Mouse (Mus musculus) kidney, adult 2 months (tissue): ENCODE results near the gene Prdm1. TPM values are rescaled to one million over a fixed set of nuclear protein-coding genes. Genes with fewer than 3 reads are reported as not detected.

Experiments used
- DNase-seq: peaks from one replicate; pipeline ENCODE4 v3.0.0; 2021
- H3K27ac ChIP-seq: fragments of 200-500 bp; 2 replicates; pipeline ENCODE4 v1.5.1; 2012; ENCODE audit warnings: low read depth, low read length, control low read depth, inconsistent platforms; ENCODE audit not compliant: insufficient read depth
- H3K27me3 ChIP-seq: fragments of 200-500 bp; replicated peaks from 2 replicates; pipeline ENCODE4 v1.6.1; 2012; ENCODE audit warnings: mild to moderate bottlenecking, moderate library complexity, low read length, inconsistent platforms; ENCODE audit not compliant: control insufficient read depth, insufficient read depth
- H3K36me3 ChIP-seq: fragments of 200-500 bp; 2 replicates; pipeline ENCODE4 v1.6.1; 2012; ENCODE audit warnings: mild to moderate bottlenecking, moderate library complexity, low read length, inconsistent platforms; ENCODE audit not compliant: control insufficient read depth, insufficient read depth
- H3K4me1 ChIP-seq: fragments of 200-500 bp; 2 replicates; pipeline ENCODE4 v1.6.1; 2011; ENCODE audit warnings: low read length; ENCODE audit not compliant: control insufficient read depth, insufficient read depth
- H3K4me3 ChIP-seq: fragments of 200-500 bp; 2 replicates; pipeline ENCODE4 v1.5.1; 2011; ENCODE audit warnings: mild to moderate bottlenecking, low read depth, low read length, control low read depth; ENCODE audit not compliant: insufficient read depth
- CTCF ChIP-seq: fragments of 200-500 bp; conservative IDR thresholded peaks from 2 replicates; pipeline ENCODE4 v1.5.1; 2011; ENCODE audit warnings: low read depth, mild to moderate bottlenecking, control low read depth, low read length, moderate library complexity, mixed read lengths; ENCODE audit not compliant: insufficient read depth, insufficient read length
- POLR2A ChIP-seq: fragments of 200-500 bp; IDR thresholded peaks from one replicate; pipeline ENCODE4 v1.6.1; 2011; ENCODE audit warnings: low read depth, low read length, control low read depth
- WGBS: fragments of 180-500 bp; shearing (Covaris S2); methylation state at CpG from one replicate; pipeline ENCODE4 v1.1.7; 2018; 5-methylcytosine and 5-hydroxymethylcytosine counted together
- polyA plus RNA-seq: library from polyadenylated mRNA; depleted of rRNA; stranded (reverse); fragments of >200 nt; gene quantifications from 2 replicates; pipeline ENCODE4 v1.2.3, GENCODE M21; 2012; rRNA removed

Gene Prdm1
- polyA plus RNA-seq = 1.8 and 1.9 TPM in 2 replicates

GRCm38 (mm10) chr10:44528291-44529082 lies at the start of gene Prdm1:
TSS of gene Prdm1 (minus strand) at chr10:44528501.
- DNase-seq = peak; percentile 24
- no peak for TF ChIP-seq POLR2A
- TF ChIP-seq CTCF = no peak
- Histone ChIP-seq H3K4me1 (0 out of 2 replicates have a peak, but pooled peaks cover 3% of the 10 kb centered on the region), H3K27ac (no peak within 1 kb of the TSS), H3K4me3 (peak within 1 kb of the TSS; percentile 70), H3K27me3 (no peaks in the 10 kb centered on the region), H3K36me3 (no peaks in the 10 kb centered on the region)
- 17% methylated on average over 25 of the region's 25 CpGs for WGBS

GRCm38 (mm10) chr10:44565971-44566370 lies 37.7 kb upstream of the Prdm1 start:
- DNase-seq = no peak
- no peak overlapping the region for H3K4me3 ChIP-seq
- H3K27me3 ChIP-seq = no peaks in the 10 kb centered on the region
- H3K27ac ChIP-seq = no peak overlapping the region
- H3K4me1 ChIP-seq = no peaks in the 10 kb centered on the region
- no peaks in the 10 kb centered on the region for H3K36me3 ChIP-seq
- no peak for TF ChIP-seq CTCF
- TF ChIP-seq POLR2A = no peak
- 59% methylated on average over 3 of the region's 3 CpGs for WGBS

DNA sequence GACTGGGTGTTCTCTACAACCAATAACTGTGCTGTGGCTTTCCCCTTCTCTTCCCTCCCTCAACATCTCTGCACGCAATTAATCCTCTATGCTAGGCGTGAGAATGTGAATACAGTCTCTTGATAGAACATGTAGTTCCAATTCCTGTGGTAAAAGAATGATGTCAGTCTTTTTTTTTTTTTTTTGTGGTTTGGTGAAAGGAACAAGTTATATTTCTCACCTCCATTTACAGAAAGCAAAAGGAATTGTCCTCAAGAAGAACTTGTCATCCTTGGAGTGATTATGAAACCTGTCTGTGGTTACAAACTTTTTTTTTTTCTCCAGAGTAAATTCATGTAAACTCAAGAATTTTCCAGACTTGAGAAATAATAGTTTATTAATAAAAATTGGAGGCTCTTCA lies 36.8 kb upstream of the Prdm1 start:
- DNase-seq = no peak
- WGBS = 90% methylated on average over 2 of the region's 2 CpGs
- Histone ChIP-seq H3K4me3 (no peak overlapping the region), H3K27ac (no peak overlapping the region), H3K36me3 (no peaks in the 10 kb centered on the region), H3K27me3 (no peaks in the 10 kb centered on the region), H3K4me1 (no peaks in the 10 kb centered on the region)
- no peak for TF ChIP-seq POLR2A
- TF ChIP-seq CTCF = no peak

- Histone ChIP-seq H3K27me3 (no peaks in the 10 kb centered on the region), H3K4me1 (no peaks in the 10 kb centered on the region), H3K27ac (no peak overlapping the region), H3K36me3 (no peaks in the 10 kb centered on the region), H3K4me3 (no peak overlapping the region)
- 84% methylated on average over 4 of the region's 4 CpGs for WGBS
- no peak for DNase-seq
- no peak for TF ChIP-seq POLR2A
- no peak for TF ChIP-seq CTCF
Observed at GRCm38 (mm10) chr10:44556845-44557244, 28.5 kb upstream of the Prdm1 start.

DNA sequence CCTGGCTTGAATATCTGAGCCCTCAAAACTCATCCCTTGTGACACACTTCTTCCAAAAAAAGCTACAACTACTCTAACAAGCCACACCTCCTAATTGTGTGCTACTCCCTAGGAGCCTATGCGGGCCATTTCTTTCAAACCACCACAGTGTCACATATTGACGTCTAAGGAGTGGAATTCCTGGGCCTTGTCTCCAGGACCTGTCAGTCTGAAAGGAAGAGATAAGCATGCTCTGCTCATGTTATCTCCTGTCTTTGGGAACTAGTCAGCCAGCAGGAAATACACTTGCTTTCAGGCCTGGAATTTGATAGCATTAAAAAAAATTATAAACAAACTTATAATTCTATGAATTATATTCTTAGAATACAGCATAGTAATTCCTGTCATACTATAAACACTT lies 27.0 kb upstream of the Prdm1 start:
- 75% methylated on average over 2 of the region's 2 CpGs for WGBS
- Histone ChIP-seq H3K27me3 (no peaks in the 10 kb centered on the region), H3K27ac (no peak overlapping the region), H3K36me3 (no peaks in the 10 kb centered on the region), H3K4me1 (no peaks in the 10 kb centered on the region), H3K4me3 (no peak overlapping the region)
- no peak for DNase-seq
- TF ChIP-seq POLR2A (no peak), CTCF (no peak)

GRCm38 (mm10) chr10:44553648-44554047 lies 25.3 kb upstream of the Prdm1 start:
- Histone ChIP-seq H3K27ac (no peak overlapping the region), H3K4me3 (no peak overlapping the region), H3K4me1 (no peaks in the 10 kb centered on the region), H3K36me3 (no peaks in the 10 kb centered on the region), H3K27me3 (no peaks in the 10 kb centered on the region)
- 93% methylated on average over 1 of the region's 1 CpGs for WGBS
- TF ChIP-seq POLR2A (no peak), CTCF (no peak)
- no peak for DNase-seq

DNA sequence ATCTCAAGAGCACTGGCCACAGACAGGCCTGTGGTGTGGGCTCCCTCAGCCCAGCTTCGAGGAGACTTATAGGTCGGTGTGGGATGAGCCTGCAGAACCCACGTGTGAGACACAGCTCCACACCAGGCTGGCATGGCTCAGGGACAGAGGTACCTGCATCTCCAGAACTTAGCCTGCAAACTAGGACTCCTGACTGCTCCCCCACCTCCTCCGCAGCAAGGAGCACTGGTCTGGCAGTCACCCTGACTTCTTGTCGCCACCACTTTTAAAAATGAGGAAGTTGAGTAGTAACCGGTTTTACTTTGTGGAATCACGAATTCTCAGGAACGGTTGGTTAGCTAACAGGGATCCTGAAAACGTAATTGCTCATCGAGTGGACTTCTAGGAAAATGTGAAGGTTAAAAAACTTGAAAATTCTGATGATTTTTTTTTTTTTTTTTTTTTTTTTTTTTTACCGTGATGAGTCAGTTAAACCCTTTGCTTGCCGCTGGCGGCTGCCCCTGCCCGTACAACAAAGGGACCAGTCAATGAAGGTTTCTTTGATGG lies 10.8 kb upstream of the Prdm1 start:
- no peak for DNase-seq

More for the DNA sequence above, 10.8 kb upstream of the Prdm1 start:
- TF ChIP-seq POLR2A (no peak), CTCF (no peak)
- Histone ChIP-seq H3K36me3 (no peaks in the 10 kb centered on the region), H3K27ac (no peak overlapping the region), H3K4me1 (no peaks in the 10 kb centered on the region), H3K4me3 (no peak overlapping the region), H3K27me3 (peaks cover 1% of the 10 kb centered on the region; the same call in 1 of the 2 replicates)
- 26% methylated on average over 14 of the region's 14 CpGs for WGBS
